Mouse (Mus musculus) cerebellum, adult 2 months (tissue): ENCODE results near the gene Taf1b. TPM values are rescaled to one million over a fixed set of nuclear protein-coding genes. Genes with fewer than 3 reads are reported as not detected.
"Not testable (repeated sequence)": the region's sequence is repeated elsewhere in the genome, so short reads cannot be mapped to it uniquely, and the experiment has no call there.

ENCODE experiments used
- DNase-seq, 2 experiments: peaks; one replicate each; pipeline ENCODE4 v3.0.0; 2021
- H3K27ac ChIP-seq: fragments of 200-500 bp; 2 replicates; pipeline ENCODE4 v1.5.1; 2012; ENCODE audit warnings: low read length, control low read depth, inconsistent platforms; ENCODE audit not compliant: insufficient read depth
- H3K27me3 ChIP-seq: fragments of 200-500 bp; 2 replicates; pipeline ENCODE4 v1.6.1; 2012; ENCODE audit warnings: inconsistent platforms, mild to moderate bottlenecking, low read length, moderate library complexity; ENCODE audit not compliant: control insufficient read depth, insufficient read depth
- H3K4me1 ChIP-seq: fragments of 200-500 bp; 2 replicates; pipeline ENCODE4 v1.6.1; 2011; ENCODE audit warnings: low read length; ENCODE audit not compliant: control insufficient read depth, insufficient read depth
- H3K4me3 ChIP-seq: fragments of 200-500 bp; replicated peaks from 2 replicates; pipeline ENCODE3; 2011; ENCODE audit warnings: mild to moderate bottlenecking, low read depth, low read length, control low read depth; ENCODE audit not compliant: insufficient read depth
- CTCF ChIP-seq: fragments of 200-500 bp; IDR thresholded peaks from 2 replicates; pipeline ENCODE4 v1.5.1; 2011; ENCODE audit warnings: low read depth, mild to moderate bottlenecking, control low read depth, low read length, moderate library complexity, borderline replicate concordance; ENCODE audit not compliant: insufficient read depth
- POLR2A ChIP-seq: fragments of 200-500 bp; IDR thresholded peaks from 2 replicates; pipeline ENCODE4 v1.6.1; 2011; ENCODE audit warnings: low read length, control low read depth, borderline replicate concordance; ENCODE audit not compliant: insufficient read depth
- WGBS: fragments of 180-500 bp; shearing (Covaris S2); methylation state at CpG from one replicate; pipeline ENCODE4 v1.1.7; 2018; 5-methylcytosine and 5-hydroxymethylcytosine counted together
- polyA plus RNA-seq: library from polyadenylated mRNA; depleted of rRNA; stranded (reverse); fragments of >200 nt; gene quantifications from 2 replicates; pipeline ENCODE4 v1.2.3, GENCODE M21; 2012; rRNA removed

Gene Taf1b
- polyA plus RNA-seq: 17.7 and 21.0 TPM in 2 replicates

- 8% methylated on average over 31 of the region's 31 CpGs for WGBS
- peak within 1 kb of the TSS; percentile 84 for H3K4me3 ChIP-seq
- DNase-seq: peak; percentile 77 to 87
- no peaks in the 10 kb centered on the region for H3K27me3 ChIP-seq
- no peaks in the 10 kb centered on the region for H3K4me1 ChIP-seq
- H3K27ac ChIP-seq: peak within 1 kb of the TSS; percentile 45; the same call in 1 of the 2 replicates
- TF ChIP-seq CTCF (no peak), POLR2A (peak; percentile 66)
Observed at GRCm38 (mm10) chr12:24498150-24498840, at the start of gene Taf1b. TSS of gene Taf1b (plus strand) at chr12:24498359.

- no peak overlapping the region for H3K27ac ChIP-seq
- no peak overlapping the region for H3K4me3 ChIP-seq
- no peak for DNase-seq
- no peaks in the 10 kb centered on the region for H3K27me3 ChIP-seq
- no peak for TF ChIP-seq POLR2A
- TF ChIP-seq CTCF: no peak
- WGBS: 93% methylated on average over 10 of the region's 10 CpGs
- H3K4me1 ChIP-seq: no peaks in the 10 kb centered on the region
Observed at GRCm38 (mm10) chr12:24460406-24460805, 37.8 kb upstream of the Taf1b start.

GRCm38 (mm10) chr12:24462121-24462520 lies 36.0 kb upstream of the Taf1b start:
- DNase-seq: peak; percentile 4 to 33
- H3K4me1 ChIP-seq, H3K4me3 ChIP-seq, H3K27ac ChIP-seq, H3K27me3 ChIP-seq: not testable (repeated sequence)
- TF ChIP-seq CTCF: peak; percentile 46; the same call in 1 of the 2 replicates
- WGBS: 36% methylated on average over 4 of the region's 4 CpGs

GRCm38 (mm10) chr12:24463490-24463889 lies 34.7 kb upstream of the Taf1b start:
- H3K4me1 ChIP-seq, H3K27ac ChIP-seq, H3K27me3 ChIP-seq, H3K4me3 ChIP-seq: not testable (repeated sequence)
- peak in 1 of 2 experiments; percentile 6 for DNase-seq
- WGBS: 77% methylated on average over 6 of the region's 6 CpGs

- H3K27ac ChIP-seq: no peak overlapping the region
- no peaks in the 10 kb centered on the region for H3K27me3 ChIP-seq
- 20% methylated on average over 2 of the region's 2 CpGs for WGBS
- no peaks in the 10 kb centered on the region; the same call in 1 of the 2 replicates for H3K4me1 ChIP-seq
- TF ChIP-seq CTCF (no peak), POLR2A (no peak)
- no peak overlapping the region for H3K4me3 ChIP-seq
- no peak for DNase-seq
Observed at GRCm38 (mm10) chr12:24468966-24469365, 29.2 kb upstream of the Taf1b start.

GRCm38 (mm10) chr12:24470943-24471342 lies 27.2 kb upstream of the Taf1b start:
- H3K27me3 ChIP-seq: no peaks in the 10 kb centered on the region
- no peak overlapping the region for H3K4me3 ChIP-seq
- 22% methylated on average over 4 of the region's 4 CpGs for WGBS
- H3K4me1 ChIP-seq: no peaks in the 10 kb centered on the region; the same call in 1 of the 2 replicates
- no peak for TF ChIP-seq POLR2A
- peak; percentile 64 for TF ChIP-seq CTCF
- no peak overlapping the region for H3K27ac ChIP-seq
- peak; percentile 14 to 24 for DNase-seq

- H3K4me1 ChIP-seq: no peaks in the 10 kb centered on the region
- no peak overlapping the region for H3K27ac ChIP-seq
- H3K4me3 ChIP-seq: no peak overlapping the region
- WGBS: 69% methylated on average over 3 of the region's 3 CpGs
- TF ChIP-seq POLR2A (no peak), CTCF (no peak)
- H3K27me3 ChIP-seq: no peaks in the 10 kb centered on the region
- DNase-seq: no peak
Observed at GRCm38 (mm10) chr12:24473221-24473620, 24.9 kb upstream of the Taf1b start.

- no peak for TF ChIP-seq CTCF
- no peak for TF ChIP-seq POLR2A
- WGBS: 93% methylated on average over 4 of the region's 4 CpGs
- DNase-seq: no peak
- Histone ChIP-seq H3K27ac (no peak overlapping the region), H3K27me3 (no peaks in the 10 kb centered on the region), H3K4me3 (no peak overlapping the region), H3K4me1 (no peaks in the 10 kb centered on the region)
Observed at GRCm38 (mm10) chr12:24484930-24485329, 13.2 kb upstream of the Taf1b start.
